Mouse (Mus musculus): ENCODE results near the gene P4hb. TPM values are rescaled to one million over a fixed set of nuclear protein-coding genes. Genes with fewer than 3 reads are reported as not detected.
A peak's percentile ranks its signal among the peaks of the same experiment; 100 is the strongest.

The P4hb gene
- polyA plus RNA-seq, 1 experiment from 2014 or later, result 897 TPM

DNA sequence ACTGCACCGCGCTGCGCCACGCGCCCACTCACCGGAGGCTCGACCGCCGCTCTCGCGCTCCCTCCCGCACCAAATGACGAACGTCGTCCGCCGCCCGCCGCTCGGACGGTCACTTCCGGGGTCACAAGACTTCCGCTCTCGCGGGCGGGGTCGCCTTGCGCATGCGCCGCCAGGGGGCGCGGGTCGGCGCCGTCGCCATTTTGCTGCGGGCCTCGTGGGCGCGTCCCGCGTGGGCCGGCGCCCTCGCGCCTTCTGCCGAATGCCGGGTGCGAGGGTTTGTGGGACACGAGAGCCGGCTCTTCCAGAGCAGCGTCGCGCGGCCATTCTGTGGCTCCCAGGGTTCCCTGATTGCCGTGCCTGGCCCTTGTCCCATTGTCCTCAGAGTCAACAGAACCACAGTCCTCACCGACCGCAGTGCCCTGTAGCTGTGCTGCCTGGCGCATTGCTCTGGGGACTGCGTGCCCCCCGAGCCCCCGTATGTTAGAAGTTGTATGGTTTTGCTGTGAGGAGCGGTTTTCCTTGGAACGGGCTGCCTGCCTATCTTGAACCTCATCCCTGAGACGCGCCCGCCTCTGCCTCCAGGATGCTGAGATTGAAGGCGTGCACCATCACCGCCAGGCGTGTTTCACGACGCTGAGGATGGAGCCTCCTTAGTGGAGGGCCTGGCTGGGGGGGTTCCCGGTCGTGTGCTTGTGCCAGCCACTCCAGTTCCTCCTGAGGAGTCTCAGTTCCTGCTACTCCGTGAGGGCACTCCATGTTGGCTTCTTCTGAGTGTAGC is 8.6 kb upstream of the P4hb start, which contains the start of gene Arhgdia:
Arhgdia (minus strand) TSS at position 135 of the 778 bp plus-strand sequence.
- peak within 1 kb of the TSS; percentile 96 for H3K4me2 ChIP-seq (ENCODE audit: low read depth, low read length)
- 2% methylated on average over 75 of the region's 75 CpGs for WGBS (ENCODE audit: insufficient replicate concordance)
- no peaks in the 10 kb centered on the region for H3K27me3 ChIP-seq (ENCODE audit: control insufficient read depth, insufficient read depth, low read depth, low read length)
- H3K9me3 ChIP-seq (replicated peaks; ENCODE audit: control insufficient read depth, low read length), result no peaks in the 10 kb centered on the region
- peak within 1 kb of the TSS; percentile 86 for H3K27ac ChIP-seq (ENCODE audit: low read length)
- ATAC-seq (ENCODE audit: low read depth), result peak; percentile 60
- peak within 1 kb of the TSS; percentile 88 for H3K4me3 ChIP-seq (ENCODE audit: low read depth, low read length)
- peaks cover 39% of the 10 kb centered on the region for H3K4me1 ChIP-seq (ENCODE audit: control insufficient read depth, low read depth, low read length)
- peaks cover 37% of the 10 kb centered on the region for H3K36me3 ChIP-seq (ENCODE audit: control insufficient read depth, insufficient read depth)
- peak within 1 kb of the TSS; percentile 87 for H3K9ac ChIP-seq (ENCODE audit: low read depth, low read length)

DNA sequence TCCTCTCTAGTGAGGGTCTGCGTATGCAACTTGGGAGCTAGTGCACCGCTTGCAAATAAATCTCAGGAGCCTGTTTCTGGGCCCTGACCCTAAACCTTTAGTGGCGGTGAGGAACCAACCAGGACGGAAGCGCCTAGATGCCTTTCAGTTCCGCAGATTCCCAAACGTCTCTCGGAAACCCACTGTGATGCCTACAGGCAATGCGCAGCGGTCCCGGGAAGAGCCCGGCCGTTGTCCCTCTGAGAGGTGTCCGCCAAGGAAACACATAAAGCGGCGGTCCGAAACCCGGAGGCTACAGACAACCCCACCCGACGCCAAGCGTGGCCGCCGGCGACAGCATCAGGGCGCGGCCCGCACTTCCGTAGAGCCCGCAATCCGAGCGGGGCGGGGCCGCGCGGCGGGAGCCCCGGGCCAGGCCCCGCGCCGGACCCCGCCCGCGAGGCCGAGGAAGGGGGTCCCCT is 7.8 kb upstream of the P4hb start:
- H3K27ac ChIP-seq (ENCODE audit: low read length), result peak overlapping the region; percentile 86
- no peaks in the 10 kb centered on the region for H3K27me3 ChIP-seq (ENCODE audit: control insufficient read depth, insufficient read depth, low read depth, low read length)
- H3K9me3 ChIP-seq (replicated peaks; ENCODE audit: control insufficient read depth, low read length), result no peaks in the 10 kb centered on the region
- peak overlapping the region; percentile 87 for H3K9ac ChIP-seq (ENCODE audit: low read depth, low read length)
- peaks cover 32% of the 10 kb centered on the region for H3K36me3 ChIP-seq (ENCODE audit: control insufficient read depth, insufficient read depth)
- peak overlapping the region; percentile 96 for H3K4me2 ChIP-seq (ENCODE audit: low read depth, low read length)
- under 1% methylated on average over 41 of the region's 44 CpGs for WGBS (ENCODE audit: insufficient replicate concordance)
- H3K4me3 ChIP-seq (ENCODE audit: low read depth, low read length), result peak overlapping the region; percentile 88
- ATAC-seq (ENCODE audit: low read depth), result peak; percentile 70
- H3K4me1 ChIP-seq (ENCODE audit: control insufficient read depth, low read depth, low read length), result peaks cover 42% of the 10 kb centered on the region

GRCm38 (mm10) chr11:120580190-120580589 is 7.1 kb upstream of the P4hb start:
- H3K9ac ChIP-seq (ENCODE audit: low read depth, low read length), result peak overlapping the region; percentile 87
- H3K27me3 ChIP-seq (ENCODE audit: control insufficient read depth, insufficient read depth, low read depth, low read length), result no peaks in the 10 kb centered on the region
- H3K9me3 ChIP-seq (replicated peaks; ENCODE audit: control insufficient read depth, low read length), result no peaks in the 10 kb centered on the region
- H3K27ac ChIP-seq (ENCODE audit: low read length), result peak overlapping the region; percentile 86
- ATAC-seq (ENCODE audit: low read depth), result no peak
- peak overlapping the region; percentile 88 for H3K4me3 ChIP-seq (ENCODE audit: low read depth, low read length)
- WGBS (ENCODE audit: insufficient replicate concordance), result 39% methylated on average over 7 of the region's 7 CpGs
- peak overlapping the region; percentile 96 for H3K4me2 ChIP-seq (ENCODE audit: low read depth, low read length)
- peaks cover 26% of the 10 kb centered on the region for H3K36me3 ChIP-seq (ENCODE audit: control insufficient read depth, insufficient read depth)
- peaks cover 42% of the 10 kb centered on the region for H3K4me1 ChIP-seq (ENCODE audit: control insufficient read depth, low read depth, low read length)

DNA sequence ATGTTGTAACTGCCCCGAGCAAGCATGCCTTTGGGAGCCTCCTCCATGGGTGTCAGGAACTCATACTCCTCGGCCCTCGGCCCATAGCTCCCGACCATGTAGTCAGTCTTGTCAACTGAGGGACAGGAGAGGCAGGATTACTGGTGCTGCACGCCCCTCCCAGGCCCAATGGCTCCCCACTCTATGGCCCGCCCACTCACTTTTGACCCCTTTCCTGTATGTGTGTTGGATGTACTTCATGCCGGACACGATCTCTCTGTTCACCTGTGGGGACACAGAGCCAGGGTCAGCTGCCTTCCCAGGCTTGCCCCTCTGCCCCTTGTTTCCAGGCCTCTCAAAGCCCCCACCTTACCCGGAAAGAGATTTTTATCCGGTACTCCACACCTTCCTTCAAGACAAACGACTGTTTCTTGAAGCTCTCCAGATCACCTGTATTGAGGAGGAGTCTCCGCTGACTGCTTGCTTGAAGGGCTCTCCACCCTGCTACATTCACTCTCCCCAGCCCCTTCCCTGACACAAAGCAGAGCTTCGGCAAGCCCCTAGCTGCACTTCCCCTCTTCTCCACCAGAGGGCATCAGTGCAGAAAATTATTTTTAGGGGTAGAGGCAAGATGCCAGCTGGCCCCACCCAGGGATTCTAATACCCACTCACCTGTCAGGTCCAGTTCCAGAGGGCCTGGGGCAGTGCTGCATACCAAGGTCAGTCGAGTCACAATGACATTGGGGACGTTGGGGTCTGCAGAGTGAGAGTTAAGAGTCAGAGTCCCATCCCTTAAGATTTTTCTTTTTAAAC is 6.5 kb upstream of the P4hb start:
- 56% methylated on average over 15 of the region's 15 CpGs for WGBS (ENCODE audit: insufficient replicate concordance)
- Histone ChIP-seq H3K4me1 (ENCODE audit: control insufficient read depth, low read depth, low read length) (peaks cover 46% of the 10 kb centered on the region), H3K4me2 (ENCODE audit: low read depth, low read length) (peak overlapping the region; percentile 96), H3K9ac (ENCODE audit: low read depth, low read length) (peak overlapping the region; percentile 87; the same call in 1 of the 2 replicates), H3K36me3 (ENCODE audit: control insufficient read depth, insufficient read depth) (peaks cover 23% of the 10 kb centered on the region), H3K27me3 (ENCODE audit: control insufficient read depth, insufficient read depth, low read depth, low read length) (no peaks in the 10 kb centered on the region), H3K4me3 (ENCODE audit: low read depth, low read length) (peak overlapping the region; percentile 88), H3K9me3 (replicated peaks; ENCODE audit: control insufficient read depth, low read length) (no peaks in the 10 kb centered on the region), H3K27ac (ENCODE audit: low read length) (no peak overlapping the region; the same call in 1 of the 2 replicates)
- no peak for ATAC-seq (ENCODE audit: low read depth)

DNA sequence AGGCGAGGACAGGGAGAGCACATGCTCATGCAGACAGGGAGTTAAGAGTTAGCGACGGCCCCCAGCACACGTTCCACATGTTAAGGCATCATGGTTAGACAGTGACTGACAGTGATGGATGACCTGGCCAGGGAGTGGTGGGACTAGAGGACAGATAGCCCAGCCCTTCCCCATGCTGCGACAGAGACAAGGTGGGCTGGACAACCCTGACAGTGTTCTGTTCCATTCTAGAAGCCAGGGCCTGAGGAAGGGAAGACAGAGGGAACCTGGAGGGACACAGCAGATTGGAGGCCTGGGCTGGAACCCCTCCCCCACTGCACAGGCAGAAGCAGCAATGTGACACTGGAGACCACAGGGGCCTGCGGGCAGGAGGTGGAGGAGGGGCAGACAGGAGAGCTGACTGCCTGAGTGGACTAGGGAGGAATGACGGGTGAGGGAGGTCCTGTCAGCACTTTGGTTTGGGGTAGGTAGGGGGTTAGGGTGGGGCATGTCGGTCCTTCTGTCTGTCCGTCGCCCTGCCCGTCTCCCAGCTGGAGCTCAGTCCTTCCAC is 5.7 kb upstream of the P4hb start:
- WGBS (ENCODE audit: insufficient replicate concordance), result 81% methylated on average over 11 of the region's 11 CpGs
- no peaks in the 10 kb centered on the region for H3K9me3 ChIP-seq (replicated peaks; ENCODE audit: control insufficient read depth, low read length)
- no peak overlapping the region for H3K4me3 ChIP-seq (ENCODE audit: low read depth, low read length)
- peaks cover 51% of the 10 kb centered on the region for H3K4me1 ChIP-seq (ENCODE audit: control insufficient read depth, low read depth, low read length)
- H3K27ac ChIP-seq (ENCODE audit: low read length), result no peak overlapping the region
- ATAC-seq (ENCODE audit: low read depth), result no peak
- peaks cover 17% of the 10 kb centered on the region for H3K36me3 ChIP-seq (ENCODE audit: control insufficient read depth, insufficient read depth)
- H3K9ac ChIP-seq (ENCODE audit: low read depth, low read length), result no peak overlapping the region
- no peaks in the 10 kb centered on the region for H3K27me3 ChIP-seq (ENCODE audit: control insufficient read depth, insufficient read depth, low read depth, low read length)
- no peak overlapping the region for H3K4me2 ChIP-seq (ENCODE audit: low read depth, low read length)

DNA sequence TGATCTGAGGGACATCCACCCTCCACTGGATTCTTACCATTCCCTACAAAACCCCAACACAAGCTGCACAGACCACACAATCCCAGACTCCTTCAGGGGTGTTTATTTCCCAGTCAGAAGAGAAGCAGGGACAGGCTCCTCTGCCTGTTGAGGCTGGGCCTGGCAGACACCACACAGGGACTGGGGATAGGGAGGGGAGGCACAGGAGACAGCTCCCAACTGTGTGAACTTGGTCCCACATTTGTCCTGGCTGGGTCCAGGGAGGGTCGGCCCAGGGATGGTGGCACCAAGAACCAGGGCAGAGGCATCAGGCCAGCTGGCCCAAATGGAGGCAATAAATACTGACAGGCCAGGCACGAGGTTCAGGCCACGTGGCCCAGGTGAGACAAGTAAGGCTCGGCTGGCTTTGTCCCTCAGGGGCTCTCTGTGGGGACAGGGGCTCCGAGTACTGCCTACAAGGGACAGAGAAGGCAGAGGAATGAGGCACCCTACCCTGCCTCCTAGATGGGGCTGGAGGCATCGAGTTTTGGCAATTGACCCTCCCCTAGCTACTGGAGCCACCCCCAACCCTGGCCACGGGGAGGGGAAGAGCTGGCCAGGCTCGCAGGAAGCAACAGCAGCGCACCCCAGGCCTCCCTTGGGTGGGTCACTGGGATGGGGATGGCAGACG is 5.1 kb upstream of the P4hb start:
- ATAC-seq (ENCODE audit: low read depth), result no peak
- Histone ChIP-seq H3K4me1 (ENCODE audit: control insufficient read depth, low read depth, low read length) (peaks cover 51% of the 10 kb centered on the region), H3K27ac (ENCODE audit: low read length) (no peak overlapping the region), H3K4me3 (ENCODE audit: low read depth, low read length) (no peak overlapping the region), H3K9me3 (replicated peaks; ENCODE audit: control insufficient read depth, low read length) (no peaks in the 10 kb centered on the region), H3K9ac (ENCODE audit: low read depth, low read length) (no peak overlapping the region), H3K27me3 (ENCODE audit: control insufficient read depth, insufficient read depth, low read depth, low read length) (no peaks in the 10 kb centered on the region), H3K4me2 (ENCODE audit: low read depth, low read length) (no peak overlapping the region), H3K36me3 (ENCODE audit: control insufficient read depth, insufficient read depth) (peaks cover 16% of the 10 kb centered on the region)
- 80% methylated on average over 10 of the region's 10 CpGs for WGBS (ENCODE audit: insufficient replicate concordance)

DNA sequence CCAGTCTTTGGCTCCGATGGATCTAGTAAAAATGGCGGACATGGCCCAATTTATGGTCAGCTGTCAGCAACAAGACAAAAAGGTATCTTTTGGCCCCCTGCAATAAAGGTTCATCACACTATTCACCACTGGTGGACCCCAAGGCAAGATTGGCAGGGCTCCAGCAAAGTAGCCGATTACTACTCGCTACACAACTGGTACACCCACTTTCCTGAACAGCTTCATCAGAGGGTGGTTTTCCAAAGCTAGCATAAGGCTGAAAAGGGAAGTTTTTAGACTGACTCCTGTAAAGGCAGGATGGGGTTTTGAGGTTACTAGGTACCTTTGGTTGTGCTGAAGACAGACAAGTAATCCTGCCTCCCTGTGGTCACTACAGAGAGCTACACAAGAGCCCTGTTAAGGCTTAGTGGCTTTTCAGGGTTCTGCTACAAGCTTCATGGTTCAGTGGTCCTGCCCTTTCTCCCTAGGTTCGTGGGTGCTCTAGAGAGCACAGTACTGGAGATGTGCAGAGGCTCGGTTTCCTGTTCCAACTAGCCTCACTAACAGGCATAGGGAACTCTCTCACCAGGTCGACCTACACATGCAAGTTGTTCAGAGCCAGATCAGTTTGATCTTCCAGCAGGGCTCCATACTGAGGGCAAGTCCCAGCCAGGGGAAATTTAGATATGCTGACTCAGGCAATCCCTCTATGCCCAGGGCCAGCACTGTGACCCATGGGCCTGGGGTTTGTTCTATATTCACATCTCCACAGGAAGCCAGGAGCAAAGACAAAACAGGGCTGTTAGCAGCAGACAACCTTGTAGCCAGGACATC is 4.4 kb upstream of the P4hb start:
- WGBS (ENCODE audit: insufficient replicate concordance), result 71% methylated on average over 7 of the region's 7 CpGs
- H3K36me3 ChIP-seq (ENCODE audit: control insufficient read depth, insufficient read depth), result peaks cover 16% of the 10 kb centered on the region
- H3K4me3 ChIP-seq (ENCODE audit: low read depth, low read length), result peak overlapping the region; percentile 18; the same call in 1 of the 2 replicates
- no peaks in the 10 kb centered on the region for H3K9me3 ChIP-seq (replicated peaks; ENCODE audit: control insufficient read depth, low read length)
- ATAC-seq (ENCODE audit: low read depth), result no peak
- H3K9ac ChIP-seq (ENCODE audit: low read depth, low read length), result no peak overlapping the region
- H3K4me1 ChIP-seq (ENCODE audit: control insufficient read depth, low read depth, low read length), result peaks cover 48% of the 10 kb centered on the region
- H3K4me2 ChIP-seq (ENCODE audit: low read depth, low read length), result peak overlapping the region; percentile 41
- H3K27ac ChIP-seq (ENCODE audit: low read length), result peak overlapping the region; percentile 81
- H3K27me3 ChIP-seq (ENCODE audit: control insufficient read depth, insufficient read depth, low read depth, low read length), result no peaks in the 10 kb centered on the region
